Mouse (Mus musculus): ENCODE measurements around the gene Serpina9.

GRCm38 (mm10) chr12:103999611-104000010 is 13.9 kb downstream of the Serpina9 start:
- no peak for TF ChIP-seq CTCF (IDR thresholded peaks at IDR 0.05; ENCODE audit: extremely low read depth, insufficient read depth, low read length)
- no peak for TF ChIP-seq POLR2A (IDR thresholded peaks at IDR 0.05; ENCODE audit: extremely low read depth, insufficient read depth, low read length)
